Mouse (Mus musculus): ENCODE data around the gene Cdk1. TPM values are rescaled to one million over a fixed set of nuclear protein-coding genes. Genes with fewer than 3 reads are reported as not detected.

Gene Cdk1
- total RNA-seq, 2 experiments from 2014 or later, result 48.5 to 50.1 TPM

DNA sequence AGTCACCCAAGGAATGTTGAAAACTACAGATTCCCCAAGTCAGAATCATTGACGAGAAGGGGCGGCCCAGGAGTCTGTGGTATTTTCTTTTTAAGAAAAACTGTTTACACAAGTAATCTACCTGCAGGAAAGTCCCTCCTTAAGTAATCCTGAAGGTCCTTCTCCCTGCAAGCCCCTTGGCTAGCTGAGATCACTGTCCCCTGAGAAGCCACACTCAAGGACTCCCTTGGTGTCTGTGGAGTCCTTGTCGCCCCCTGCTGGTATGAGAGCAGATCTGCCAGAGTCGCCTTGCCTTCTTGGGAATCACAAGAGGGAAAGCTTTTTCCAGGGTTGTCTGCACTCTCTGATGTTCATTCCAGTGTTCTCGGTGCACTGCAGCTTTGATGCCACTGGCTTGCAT is 45.7 kb downstream of the Cdk1 start:
- peak; percentile 74 for DNase-seq

DNA sequence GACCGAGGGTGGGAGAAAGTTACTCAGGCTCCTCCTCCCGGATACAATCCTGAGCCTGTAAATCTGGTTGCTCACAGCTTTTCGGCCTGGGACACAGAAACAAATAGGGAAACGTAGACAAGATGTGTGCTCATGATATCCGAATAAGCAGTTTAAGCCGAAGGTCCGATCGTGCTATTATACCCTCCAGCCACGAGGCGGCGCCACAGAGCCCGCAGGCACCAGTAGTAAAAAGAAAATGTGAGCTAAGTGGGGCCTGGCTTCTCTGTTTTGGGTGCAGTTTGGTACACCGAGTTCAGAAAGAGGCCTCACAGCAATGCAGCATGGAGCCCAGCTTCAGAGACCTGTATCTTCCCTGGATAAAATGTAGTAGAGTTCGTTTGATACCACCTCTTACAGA is 46.5 kb downstream of the Cdk1 start:
- peak; percentile 62 for DNase-seq

DNA sequence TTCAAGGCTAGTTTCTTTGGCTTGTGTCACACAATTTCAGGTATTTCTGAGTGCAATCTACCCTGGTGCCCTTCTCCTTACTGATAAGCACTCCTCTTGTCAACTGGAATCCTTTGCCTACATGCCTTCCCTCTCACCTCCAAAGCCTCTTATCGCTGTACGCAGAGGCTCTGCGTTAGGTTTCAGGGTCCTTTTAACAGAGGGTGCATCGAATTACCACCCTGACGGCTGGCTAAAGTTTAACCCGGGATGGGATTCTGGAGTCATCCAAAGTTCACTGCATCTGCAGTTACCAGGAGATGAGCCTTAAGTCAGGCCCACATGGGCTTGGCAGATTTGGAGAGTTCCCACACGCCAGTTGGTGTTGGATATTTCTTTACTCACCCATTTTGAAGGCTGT is 47.1 kb downstream of the Cdk1 start:
- DNase-seq, result no peak

DNA sequence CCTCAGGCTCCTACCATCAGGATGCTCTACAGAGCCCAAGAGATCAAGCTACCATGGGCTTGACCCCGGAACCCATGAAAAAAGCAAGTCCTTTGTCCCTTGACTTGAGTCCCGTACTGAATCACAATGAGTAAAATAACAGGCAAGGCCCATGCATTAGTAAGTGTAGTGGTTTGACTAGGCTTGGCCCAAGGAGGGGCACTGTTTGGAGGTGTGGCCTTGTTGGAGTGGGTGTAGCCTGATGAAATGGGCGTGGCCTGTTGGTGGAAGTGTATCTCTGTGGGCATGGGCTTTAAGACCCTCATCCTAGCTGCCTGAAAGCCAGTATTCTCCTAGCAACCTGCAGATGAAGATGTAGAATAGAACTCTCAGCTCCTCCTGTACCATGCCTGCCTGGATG is 47.9 kb downstream of the Cdk1 start:
- no peak for DNase-seq

DNA sequence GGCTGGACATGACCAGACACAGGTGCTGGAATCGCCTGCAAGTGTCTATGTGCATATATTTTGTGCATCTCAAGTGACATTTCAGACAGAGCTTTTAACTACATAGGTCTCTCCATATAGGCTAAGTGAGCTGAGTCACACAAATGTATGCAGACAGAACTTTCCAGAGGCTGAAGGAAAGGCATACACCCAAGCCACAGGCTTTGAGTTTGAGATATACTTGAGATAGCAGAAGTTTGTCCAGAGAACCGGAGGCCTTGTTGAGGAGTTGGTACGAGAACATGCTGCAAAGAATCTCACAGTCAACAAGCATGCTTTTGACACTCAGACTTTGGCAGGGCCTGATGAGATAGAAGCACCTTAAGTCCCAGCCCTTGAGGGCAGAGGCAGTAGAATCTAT is 50.1 kb downstream of the Cdk1 start:
- no peak for DNase-seq

DNA sequence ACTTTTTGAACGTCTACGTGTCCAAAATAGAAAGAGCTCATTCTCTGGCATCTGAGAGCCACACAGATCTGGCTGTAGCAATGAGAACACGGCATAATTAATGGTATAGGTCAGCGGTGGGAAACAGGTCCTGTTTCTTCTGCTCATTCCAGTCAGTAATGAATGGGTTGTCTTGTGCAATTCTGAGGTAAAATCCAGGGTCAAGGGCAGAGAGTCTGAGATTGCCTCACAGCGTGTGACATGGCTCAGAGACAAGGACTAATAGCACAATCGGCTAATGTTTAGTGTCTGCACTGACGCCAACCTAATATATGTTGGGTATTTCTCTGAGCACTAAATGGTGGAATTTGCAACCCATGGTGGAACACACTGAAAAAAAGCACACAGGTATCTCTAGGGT is 52.8 kb downstream of the Cdk1 start:
- DNase-seq, result peak; percentile 69

DNA sequence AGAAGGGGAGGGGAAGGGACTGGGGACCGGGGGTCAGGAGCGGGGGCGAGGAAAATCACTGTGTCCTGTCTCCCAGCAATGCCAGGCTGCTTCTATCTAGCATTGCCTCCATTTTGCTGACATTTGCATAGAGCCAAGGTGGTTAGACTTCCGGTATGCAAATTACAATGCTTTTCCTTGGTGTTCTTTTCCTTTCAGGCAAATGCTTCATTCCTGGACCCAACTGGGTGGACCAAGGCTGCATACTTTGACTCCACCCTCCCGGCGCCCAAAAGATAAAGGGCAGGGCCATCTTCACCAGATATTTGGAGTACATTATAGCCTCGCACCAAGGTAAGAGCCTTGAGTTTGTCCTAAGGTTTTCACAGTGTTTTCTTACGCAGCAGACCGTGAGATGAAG is 56.8 kb downstream of the Cdk1 start:
- no peak for DNase-seq

DNA sequence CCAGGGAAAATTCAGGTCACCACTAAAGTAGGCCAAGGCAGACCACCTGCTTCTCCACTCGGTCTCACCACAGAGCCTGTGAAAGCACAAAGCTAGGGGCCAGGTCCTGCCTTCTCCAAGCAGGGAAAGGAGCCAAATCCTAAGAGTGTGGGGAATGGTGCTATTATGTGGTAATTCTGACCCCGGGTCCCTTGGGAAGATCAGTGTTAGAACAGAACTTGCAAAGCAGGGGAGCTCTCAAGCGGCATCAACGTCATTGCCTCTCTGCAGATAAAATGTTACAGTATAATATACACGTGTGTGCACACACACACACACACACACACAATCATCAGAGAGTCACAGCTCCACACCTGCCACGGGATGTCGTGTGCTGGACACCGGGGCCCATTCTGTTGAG is 62.0 kb downstream of the Cdk1 start:
- DNase-seq, result peak; percentile 58

DNA sequence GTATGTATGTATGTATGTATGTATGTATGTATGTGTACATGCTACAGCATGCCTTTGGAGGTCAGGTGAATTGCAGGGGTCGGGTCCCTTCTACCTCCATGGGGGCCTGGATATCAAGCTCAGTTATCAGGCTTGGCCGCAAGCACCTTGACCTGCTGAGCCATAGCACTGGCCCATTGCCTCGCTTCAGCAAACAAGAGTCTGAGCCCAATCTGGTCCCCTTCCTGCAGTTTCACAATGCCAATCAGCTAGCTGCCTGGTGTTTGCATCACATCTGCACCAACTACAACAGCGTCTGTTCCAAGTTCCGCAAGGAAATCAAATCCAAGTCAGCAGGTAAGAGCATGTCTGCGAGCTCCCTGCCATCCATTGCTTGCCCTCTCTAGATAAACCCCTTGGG is 64.0 kb downstream of the Cdk1 start:
- DNase-seq, result peak; percentile 43

DNA sequence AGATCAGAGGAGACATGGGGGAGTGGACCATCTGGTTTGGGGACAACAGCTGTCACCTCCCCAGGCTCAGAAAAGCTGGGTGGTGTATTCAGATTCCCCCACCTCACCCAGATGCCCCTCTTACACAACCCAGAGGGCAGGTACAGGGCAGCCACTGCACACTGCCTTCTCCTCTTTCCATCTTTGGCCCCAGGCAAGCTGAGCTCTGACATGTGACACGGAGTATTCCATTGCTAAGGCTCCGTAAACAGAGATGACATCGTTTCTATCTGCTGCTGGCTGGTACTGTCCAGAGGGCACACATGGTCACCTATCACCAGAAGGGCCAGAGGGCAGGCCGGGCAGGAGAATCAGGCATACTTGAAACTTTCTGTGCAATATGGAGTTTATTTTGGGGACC is 64.7 kb downstream of the Cdk1 start:
- no peak for DNase-seq

DNA sequence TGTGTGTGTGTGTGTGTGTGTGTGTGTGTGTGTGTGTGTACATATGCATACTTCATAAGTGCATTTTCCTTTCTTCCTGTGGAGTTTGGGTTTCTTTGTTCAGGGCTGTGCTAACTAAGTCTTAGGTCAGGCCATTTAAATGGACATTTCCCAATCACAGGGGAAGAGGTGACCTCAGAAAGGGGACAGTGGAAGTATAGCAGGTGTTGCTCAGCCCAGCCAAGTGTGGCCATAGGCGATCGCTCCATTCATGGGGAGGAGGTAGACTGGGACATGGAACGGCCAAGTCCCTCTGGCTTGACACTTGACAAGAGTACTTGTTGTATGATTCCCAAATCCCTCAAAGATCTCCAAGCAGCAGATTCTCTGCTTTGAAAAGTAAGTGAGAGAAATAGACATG is 65.8 kb downstream of the Cdk1 start:
- DNase-seq, result peak; percentile 35

Other genes starting within 250 kb of the Cdk1 start
- 10 to 100 TPM; 22.3 to 25.6 TPM for gene Rhobtb1, start 201.5 kb downstream of the Cdk1 start, total RNA-seq (2021)
- gene A930033H14Rik, start 139.8 kb downstream of the Cdk1 start, total RNA-seq (2021), result 1 to 10 TPM; 2.5 to 4.4 TPM
- gene Ank3, start 45.8 kb upstream of the Cdk1 start, total RNA-seq (2021), result 10 to 100 TPM; 18.5 to 31.6 TPM